Mouse (Mus musculus) liver, adult 2 months (tissue): ENCODE data around the gene Zfp385c.

Source experiments
- CTCF ChIP-seq: fragments of 200-500 bp; IDR thresholded peaks from 2 replicates; pipeline ENCODE4 v1.5.1; 2011; ENCODE audit warnings: low read depth, low read length, control low read depth
- POLR2A ChIP-seq: fragments of 200-500 bp; IDR thresholded peaks from 2 replicates; pipeline ENCODE4 v1.6.1; 2011; ENCODE audit warnings: low read length, control low read depth; ENCODE audit not compliant: insufficient read depth; ENCODE audit errors: extremely low read depth

DNA sequence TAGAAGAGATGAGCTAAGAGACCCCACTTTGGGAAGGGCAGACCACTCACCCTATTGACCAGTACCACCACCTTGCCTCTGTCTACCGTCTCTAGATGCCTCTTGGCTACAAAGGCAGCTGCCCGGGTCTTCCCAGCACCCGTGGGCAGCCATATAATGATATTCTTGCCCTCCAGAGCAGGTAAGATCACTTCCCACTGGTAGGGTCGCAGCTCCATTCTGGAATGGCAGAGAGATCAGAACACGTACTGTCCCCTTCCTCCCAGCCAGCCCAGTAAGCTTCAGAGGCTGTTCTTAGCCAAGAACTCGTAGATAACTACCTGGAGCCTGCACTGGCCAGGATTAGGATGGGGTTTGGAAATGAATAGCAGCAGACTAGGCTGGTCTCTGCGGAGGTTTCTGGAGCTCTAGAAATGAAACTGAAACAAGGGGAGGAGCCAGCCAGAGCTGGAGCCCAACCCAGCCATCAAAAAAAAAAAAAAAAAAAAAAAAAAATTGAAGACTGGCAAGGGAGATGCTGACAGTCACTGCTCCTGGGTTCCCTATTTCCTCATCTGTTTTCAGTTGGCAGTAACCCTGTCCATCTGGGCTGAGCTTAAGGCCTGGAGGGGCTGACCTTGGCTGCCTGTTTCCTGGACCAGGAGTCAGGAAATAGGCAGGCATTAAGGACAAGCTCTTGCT is 11.7 kb upstream of the Zfp385c start, which contains the start of gene Dhx58:
- TF ChIP-seq CTCF (no peak), POLR2A (no peak)
